Mouse (Mus musculus): ENCODE measurements at regions not wholly inside any gene's neighbourhood (a gene's known extent, or its start where the extent isn't known, plus 50 kb on each side); places are given as distances from the start of the nearest gene placed in this dataset.

GRCm38 (mm10) chr8:53434184-53434583 lies 77.3 kb upstream of the Aga start:
- TF ChIP-seq CTCF (IDR thresholded peaks at IDR 0.05) = no peak
- TF ChIP-seq EP300 (IDR thresholded peaks at IDR 0.05) = no peak
